Mouse (Mus musculus) bone marrow macrophage, adult 2 months (primary cell): Measurements from ENCODE around the gene Kcnk7. TPM values are rescaled to one million over a fixed set of nuclear protein-coding genes. Genes with fewer than 3 reads are reported as not detected.

Experiments
- H3K27ac ChIP-seq: 2 replicates; pipeline ENCODE4 v1.5.1; 2012; ENCODE audit warnings: low read depth, low read length; ENCODE audit not compliant: insufficient read depth
- H3K4me1 ChIP-seq: 2 replicates; pipeline ENCODE4 v1.6.1; 2012; ENCODE audit warnings: low read length; ENCODE audit not compliant: control insufficient read depth, insufficient read depth
- H3K4me3 ChIP-seq: 2 replicates; pipeline ENCODE4 v1.5.1; 2012; ENCODE audit warnings: mild to moderate bottlenecking, low read length, moderate library complexity; ENCODE audit not compliant: insufficient read depth
- CTCF ChIP-seq: IDR thresholded peaks from 2 replicates; pipeline ENCODE4 v1.5.1; 2012; ENCODE audit warnings: low read depth, mild to moderate bottlenecking, low read length, moderate library complexity
- POLR2A ChIP-seq: IDR thresholded peaks from 2 replicates; pipeline ENCODE4 v1.6.1; 2012; ENCODE audit warnings: mild to moderate bottlenecking, low read depth, low read length, borderline replicate concordance
- polyA plus RNA-seq: library from polyadenylated mRNA; stranded (reverse); fragments of >200 nt; gene quantifications from 2 replicates; pipeline ENCODE4 v1.2.4, GENCODE M21; 2012; ENCODE audit not compliant: missing spikeins, insufficient read depth, insufficient read length

The Kcnk7 gene
- polyA plus RNA-seq, 1 experiment, result not detected

DNA sequence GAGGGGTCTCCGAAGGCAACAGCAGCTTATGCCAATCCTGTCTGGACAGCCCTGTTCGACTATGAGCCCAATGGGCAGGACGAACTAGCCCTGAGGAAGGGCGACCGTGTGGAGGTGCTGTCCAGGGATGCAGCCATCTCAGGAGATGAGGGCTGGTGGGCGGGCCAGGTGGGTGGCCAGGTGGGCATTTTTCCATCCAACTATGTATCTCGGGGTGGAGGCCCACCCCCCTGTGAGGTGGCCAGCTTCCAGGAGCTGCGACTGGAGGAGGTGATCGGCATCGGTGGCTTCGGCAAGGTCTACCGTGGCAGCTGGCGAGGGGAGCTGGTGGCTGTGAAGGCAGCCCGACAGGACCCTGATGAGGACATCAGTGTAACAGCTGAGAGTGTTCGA, 13.8 kb upstream of the Kcnk7 start:
- Histone ChIP-seq H3K4me1 (peaks cover 15% of the 10 kb centered on the region), H3K27ac (peak overlapping the region; percentile 78), H3K4me3 (peak overlapping the region; percentile 66)
- TF ChIP-seq POLR2A (no peak), CTCF (no peak)

DNA sequence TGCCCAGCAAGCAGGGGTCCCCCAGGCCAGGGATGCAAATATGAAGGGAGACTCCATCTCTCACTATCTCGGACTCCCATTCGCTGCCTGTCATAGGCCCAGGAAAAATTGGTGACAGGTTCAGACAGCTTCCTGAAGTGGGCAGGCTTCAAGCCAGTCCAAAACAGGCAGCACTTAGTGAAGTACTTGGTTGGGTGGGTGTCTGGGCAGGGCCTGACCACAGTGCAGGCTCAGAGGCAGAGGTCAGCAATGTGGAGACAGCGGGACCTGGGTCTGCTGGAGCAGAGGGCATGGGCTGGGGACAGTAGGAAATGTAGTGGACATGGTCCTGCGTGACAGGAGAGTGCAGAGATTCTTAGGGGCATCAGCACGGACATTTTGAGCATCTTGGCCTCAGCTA, 12.6 kb upstream of the Kcnk7 start:
- H3K4me3 ChIP-seq, result peak overlapping the region; percentile 66
- peak overlapping the region; percentile 96 for H3K27ac ChIP-seq
- peaks cover 15% of the 10 kb centered on the region for H3K4me1 ChIP-seq
- no peak for TF ChIP-seq POLR2A
- TF ChIP-seq CTCF, result no peak

DNA sequence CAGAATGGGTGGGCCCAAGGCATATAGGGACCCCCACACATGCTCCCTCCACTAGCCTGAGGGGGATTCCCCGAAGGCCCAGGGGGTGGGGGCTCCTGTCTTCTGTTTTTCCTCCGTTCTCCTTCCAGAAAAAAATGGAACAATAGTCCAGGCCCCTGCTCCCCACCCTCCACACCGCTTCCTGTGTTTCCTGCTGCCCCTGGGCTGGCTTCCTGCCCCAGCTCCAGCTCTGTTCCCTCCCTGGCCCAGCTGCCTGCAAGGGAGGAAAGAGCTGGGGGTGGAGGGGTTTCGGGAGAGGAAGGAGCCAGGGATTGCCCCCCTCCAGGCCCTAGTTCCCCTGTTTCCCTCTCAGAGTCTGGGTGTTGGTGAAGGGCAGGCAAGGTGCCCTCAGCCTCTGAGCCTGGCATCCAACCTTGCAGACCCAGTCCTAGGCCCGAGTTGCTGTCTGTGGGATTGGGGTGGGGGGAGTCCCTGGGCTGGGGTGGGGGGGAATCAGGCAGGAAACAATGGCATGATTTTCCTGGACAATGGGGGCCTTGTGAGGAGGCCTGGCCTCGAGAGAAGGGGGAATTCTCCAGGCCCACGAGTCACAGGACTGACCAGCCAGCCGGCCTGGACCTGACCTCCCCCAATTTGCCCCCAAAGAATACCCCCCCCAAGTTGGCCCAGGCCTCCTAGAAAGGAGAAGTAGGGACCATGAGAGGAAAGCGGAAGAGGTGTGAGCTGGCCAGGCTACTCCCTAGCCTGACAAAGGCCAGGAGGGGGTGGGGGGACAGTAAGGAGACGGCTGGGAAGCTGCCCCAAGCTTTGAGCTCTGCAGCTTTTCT, 11.9 kb upstream of the Kcnk7 start:
- TF ChIP-seq CTCF (no peak), POLR2A (no peak)
- H3K27ac ChIP-seq, result peak overlapping the region; percentile 96
- peak overlapping the region; percentile 66 for H3K4me3 ChIP-seq
- H3K4me1 ChIP-seq, result peaks cover 14% of the 10 kb centered on the region

DNA sequence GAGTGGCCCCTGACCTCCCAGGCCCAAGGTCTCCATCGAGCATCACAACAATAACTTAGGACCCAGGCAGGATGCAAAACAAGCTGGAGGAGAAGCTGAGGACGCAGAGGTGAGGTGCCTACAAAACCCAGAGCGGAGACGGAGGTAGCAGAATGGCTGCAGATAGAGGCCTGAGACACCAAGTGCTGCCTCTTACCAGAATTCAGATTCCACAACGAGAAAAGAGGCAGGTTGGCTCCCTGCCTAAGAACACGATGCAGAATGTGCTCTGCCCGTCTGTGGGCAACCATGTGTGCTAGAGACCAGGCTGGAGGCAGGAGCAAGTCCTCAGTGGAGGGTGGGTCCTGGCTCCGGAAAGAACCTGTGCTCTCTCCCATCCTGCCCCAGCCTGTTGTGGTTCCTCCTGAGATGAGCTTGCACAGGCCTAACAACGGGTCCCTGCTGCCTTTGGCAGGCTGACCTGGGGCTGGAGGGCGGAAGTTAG, 11.2 kb upstream of the Kcnk7 start:
- Histone ChIP-seq H3K27ac (peak overlapping the region; percentile 96), H3K4me1 (peaks cover 10% of the 10 kb centered on the region), H3K4me3 (peak overlapping the region; percentile 66)
- no peak for TF ChIP-seq POLR2A
- no peak for TF ChIP-seq CTCF

DNA sequence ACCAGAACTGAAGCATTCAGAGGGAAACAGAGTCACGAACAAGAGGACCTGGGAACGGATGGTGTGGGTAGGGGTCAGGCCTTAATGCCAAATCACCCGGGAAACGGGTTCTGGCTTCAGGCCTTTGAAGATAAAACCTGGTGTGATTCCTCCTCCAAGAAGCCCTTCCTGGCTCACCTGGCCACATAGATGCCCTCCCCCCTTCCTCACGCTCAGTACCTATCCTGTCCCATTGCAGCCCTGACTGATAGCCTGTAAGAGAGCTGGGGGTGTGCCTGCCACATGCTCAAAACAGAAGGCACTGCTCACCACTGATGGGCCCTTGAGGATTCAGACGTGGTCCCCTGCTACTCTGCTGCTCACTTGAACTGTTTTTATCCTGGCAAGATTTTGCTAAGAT, 10.4 kb upstream of the Kcnk7 start:
- Histone ChIP-seq H3K27ac (no peak overlapping the region; the same call in 1 of the 2 replicates), H3K4me3 (peak overlapping the region; percentile 66), H3K4me1 (peaks cover 10% of the 10 kb centered on the region)
- TF ChIP-seq CTCF (no peak), POLR2A (no peak)

DNA sequence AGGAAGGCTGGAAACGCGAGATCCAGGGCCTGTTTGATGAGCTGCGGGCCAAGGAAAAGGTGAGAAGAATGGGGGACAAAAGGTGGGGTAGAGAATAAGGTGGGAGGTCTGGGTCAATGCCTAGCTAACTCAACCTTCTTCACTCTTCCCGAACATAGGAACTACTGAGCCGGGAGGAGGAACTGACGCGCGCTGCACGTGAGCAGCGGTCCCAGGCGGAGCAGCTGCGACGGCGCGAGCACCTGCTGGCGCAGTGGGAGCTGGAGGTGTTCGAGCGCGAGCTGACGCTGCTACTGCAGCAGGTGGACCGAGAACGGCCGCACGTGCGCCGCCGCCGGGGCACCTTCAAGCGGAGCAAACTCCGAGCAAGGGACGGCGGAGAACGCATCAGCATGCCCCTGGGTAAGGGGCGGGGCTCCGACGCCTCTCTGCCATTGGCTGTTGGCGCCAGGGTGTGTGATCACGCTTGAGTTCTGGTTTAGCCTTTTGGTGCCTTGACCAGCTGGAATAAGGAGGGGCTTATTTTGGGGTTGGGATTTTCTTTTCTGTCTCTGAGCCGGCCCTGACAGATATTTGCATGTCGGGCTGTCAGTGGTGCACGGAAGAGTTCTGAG, 8.2 kb upstream of the Kcnk7 start:
- Histone ChIP-seq H3K4me3 (no peak overlapping the region), H3K27ac (no peak overlapping the region), H3K4me1 (peaks cover 10% of the 10 kb centered on the region)

DNA sequence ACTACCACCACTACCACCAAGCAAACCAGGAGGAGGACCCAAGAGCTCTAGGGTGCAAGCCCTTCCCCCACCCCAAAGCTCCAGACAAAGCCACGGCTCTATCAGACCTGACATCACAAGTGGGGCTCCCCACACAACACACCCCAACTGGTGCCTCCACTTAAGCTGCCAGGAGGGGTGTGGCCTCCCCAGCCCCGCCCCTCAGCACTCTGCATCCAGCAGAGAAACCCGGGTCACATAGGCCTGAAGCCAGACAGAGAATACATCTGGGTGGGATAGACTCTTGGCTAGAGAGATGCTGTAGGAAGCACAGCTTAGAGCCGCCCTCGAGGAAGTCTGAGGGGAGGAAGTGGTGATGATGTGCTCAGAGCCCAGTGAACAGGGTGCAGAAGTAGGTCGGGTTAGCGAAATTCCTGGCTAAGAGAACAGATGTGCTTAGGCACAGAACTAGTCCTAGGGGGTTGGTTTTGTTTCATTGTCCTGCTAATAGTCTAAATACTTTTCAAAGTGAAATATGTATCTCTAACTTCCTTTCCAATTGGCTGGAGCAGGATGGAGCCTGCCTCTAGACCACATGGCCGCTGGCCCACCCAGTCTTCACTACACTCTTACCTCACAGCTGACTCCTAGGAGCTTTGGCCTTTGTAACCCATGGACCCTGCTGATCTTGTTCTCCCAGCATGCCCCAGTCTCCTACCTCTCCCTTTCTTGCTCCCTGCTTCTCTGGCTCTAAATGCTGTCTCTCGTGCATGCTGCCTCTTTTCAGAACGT, 819 bp downstream of the Kcnk7 start:
- Histone ChIP-seq H3K27ac (peak overlapping the region; percentile 7; the same call in 1 of the 2 replicates), H3K4me1 (peaks cover 12% of the 10 kb centered on the region), H3K4me3 (no peak overlapping the region)
- TF ChIP-seq POLR2A, result no peak
- TF ChIP-seq CTCF, result no peak

More for the DNA sequence above, 8.2 kb upstream of the Kcnk7 start:
- no peak for TF ChIP-seq CTCF
- no peak for TF ChIP-seq POLR2A

DNA sequence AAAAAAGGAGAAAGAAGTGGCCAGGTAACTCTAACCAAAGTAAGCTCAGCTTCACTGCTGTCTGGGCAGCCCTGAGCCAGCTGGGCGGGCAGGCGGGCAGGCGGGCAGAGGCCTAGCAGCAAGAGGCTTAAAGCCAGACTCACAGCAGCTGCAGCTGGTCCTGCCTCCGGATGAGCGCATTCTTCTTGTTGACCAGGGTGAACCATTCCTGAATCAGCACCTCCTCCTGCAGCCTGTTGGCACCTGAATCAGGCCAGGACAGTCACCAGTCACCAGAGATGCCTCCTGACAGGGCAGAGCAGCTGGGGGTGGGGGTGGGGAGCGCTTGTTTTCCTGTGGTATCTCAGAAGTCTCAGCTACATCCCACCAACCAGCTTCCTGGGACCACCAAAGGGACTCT, 5.9 kb downstream of the Kcnk7 start:
- Histone ChIP-seq H3K4me1 (peaks cover 43% of the 10 kb centered on the region), H3K27ac (no peak overlapping the region)
- no peak for TF ChIP-seq CTCF
- TF ChIP-seq POLR2A, result no peak

DNA sequence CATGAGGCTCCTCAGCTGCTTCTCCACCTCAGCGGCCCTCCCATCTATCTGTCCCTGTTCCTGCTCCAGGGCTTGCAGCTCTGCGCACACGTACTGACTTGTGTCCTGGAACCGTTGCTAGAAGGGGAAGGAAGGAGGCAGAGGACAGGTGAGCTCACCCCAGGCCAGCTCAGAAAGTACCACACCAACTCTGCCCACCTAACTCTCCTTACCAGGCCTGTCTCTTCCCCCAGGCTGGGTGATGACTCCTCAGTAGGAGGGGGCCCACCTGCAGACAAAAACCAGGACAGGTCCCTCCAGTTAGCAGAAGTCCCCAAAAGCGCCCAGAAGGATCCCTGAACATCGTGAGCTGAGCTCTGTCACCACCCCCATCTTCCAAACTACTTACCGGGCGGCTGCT, 6.4 kb downstream of the Kcnk7 start:
- TF ChIP-seq CTCF (no peak), POLR2A (no peak)
- Histone ChIP-seq H3K4me3 (no peak overlapping the region), H3K27ac (no peak overlapping the region), H3K4me1 (peaks cover 39% of the 10 kb centered on the region)

More for the DNA sequence above, 5.9 kb downstream of the Kcnk7 start:
- no peak overlapping the region for H3K4me3 ChIP-seq

DNA sequence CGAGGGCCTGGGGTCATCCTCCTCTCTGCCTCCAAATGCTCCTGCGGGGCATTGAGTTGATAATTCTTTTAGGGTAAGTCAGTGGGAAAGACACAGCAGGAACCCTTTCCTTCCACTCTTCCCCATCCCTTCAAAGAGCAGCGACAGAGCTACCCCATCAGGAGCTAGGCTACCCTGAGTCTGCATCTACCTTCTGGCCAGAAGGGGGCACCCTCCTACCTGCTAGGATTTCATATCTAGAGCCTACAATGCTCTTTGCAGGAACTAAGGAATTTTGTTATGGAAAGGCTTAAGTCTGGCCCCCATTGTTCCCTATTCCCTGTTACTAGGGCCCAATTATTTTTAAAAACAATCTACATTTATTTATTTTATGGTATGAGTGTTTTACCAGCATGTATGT, 7.1 kb downstream of the Kcnk7 start:
- Histone ChIP-seq H3K4me1 (peaks cover 33% of the 10 kb centered on the region), H3K4me3 (no peak overlapping the region), H3K27ac (peak overlapping the region; percentile 80)
- TF ChIP-seq CTCF (peak; percentile 26; the same call in 1 of the 2 replicates), POLR2A (no peak)
